8 mouse cellular contexts compared by ENCODE assay signal in the genomic region with DNA sequence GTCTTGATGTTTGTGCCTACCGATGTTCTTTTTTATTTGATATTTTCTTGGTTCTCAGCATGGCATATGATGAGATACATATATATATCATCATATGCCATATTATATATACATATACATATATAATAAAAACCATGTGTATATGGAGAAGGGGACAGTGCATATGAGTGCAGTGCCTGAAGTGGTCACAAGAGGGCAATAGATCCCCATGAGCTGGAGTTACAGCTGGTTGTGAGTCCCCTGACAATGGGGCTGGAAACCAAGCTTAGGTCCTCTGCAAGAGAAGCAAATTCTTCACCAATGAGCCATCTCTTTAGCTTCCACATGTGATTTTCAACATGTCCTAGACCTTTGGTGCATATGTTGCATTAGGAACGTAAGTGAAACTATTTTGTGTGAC. TPM values are rescaled to one million over a fixed set of nuclear protein-coding genes. Genes with fewer than 3 reads are reported as not detected.
DNase-seq lines count a peak whose midpoint lies in the region; ATAC-seq and TF ChIP-seq lines count a peak whose summit lies in the region.

No protein-coding gene starts in this region.

- no peak overlapping the region for H3K27ac ChIP-seq in left cerebral cortex, adult 2 months

- intact Hi-C loops in left cerebral cortex, adult 2 months (cut with DNase I), result loop anchor here (5.0 kb wide), 1 partner anchor 61 kb away; no protein-coding TSS in a partner anchor
- intact Hi-C loops in left cerebral cortex, postnatal 14 days (cut with DNase I), result no loop called here
- intact Hi-C loops in left cerebral cortex, postnatal 36 days (cut with DNase I), result no loop called here

- ATAC-seq in CD4-positive, CD25-positive, alpha-beta regulatory T cell, adult 4 months, result no peak

- no peak overlapping the region for H3K4me3 ChIP-seq in left cerebral cortex, adult 2 months

- DNase-seq in CD4-positive, CD25-positive, alpha-beta regulatory T cell, adult 2 months (ENCODE audit: low read depth, low spot score), result peak; percentile 57
- no peak for DNase-seq in left cerebral cortex, adult 2 months (ENCODE audit: extremely low spot score in 1 of 2, low spot score in 2 of 2)
- no peak for DNase-seq in left cerebral cortex, postnatal 14 days (ENCODE audit: low spot score in 2 of 2)
- DNase-seq in T-cell, adult 2 months (ENCODE audit: low spot score), result peak; percentile 11
- DNase-seq in natural killer cell, adult 2 months (ENCODE audit: low spot score in 2 of 2), result peak; percentile 9 to 44
- no peak for DNase-seq in left cerebral cortex, adult 18-20 months (ENCODE audit: low spot score in 2 of 2)
- DNase-seq in left cerebral cortex, postnatal 36 days (ENCODE audit: low spot score in 2 of 2), result no peak

- TF ChIP-seq CTCF in left cerebral cortex, adult 2 months (IDR thresholded peaks at IDR 0.05), result peak; percentile 49

RNA-seq across cellular contexts. Expression of gene Rtl6, which starts 21.7 kb away (rescaled TPM):
- 1 to 10 TPM; 2.5 to 3.2 TPM for polyA plus RNA-seq in CD4-positive, CD25-positive, alpha-beta regulatory T cell, adult 4 months (2017; shearing (Covaris generic))
- total RNA-seq in left cerebral cortex, adult 2 months (2021), result 10 to 100 TPM; 52.7 to 53.7 TPM
- 10 to 100 TPM; 57.5 to 65.8 TPM for total RNA-seq in left cerebral cortex, postnatal 14 days (2021)
- 10 to 100 TPM; 49.2 to 50.3 TPM for total RNA-seq in left cerebral cortex, adult 18-20 months (2021)
- total RNA-seq in left cerebral cortex, postnatal 36 days (2021), result 10 to 100 TPM; 54.4 to 60.6 TPM

Comparison
In these comparisons a context has a peak if more than half of its experiments do, and no peak if none do; other contexts are left out.
1. DNase-seq: peak in CD4-positive, CD25-positive, alpha-beta regulatory T cell, adult 2 months (single experiment), T-cell, adult 2 months (single experiment) and natural killer cell, adult 2 months (2 of 2); none in left cerebral cortex, adult 2 months (0 of 2), left cerebral cortex, postnatal 14 days (0 of 2), left cerebral cortex, adult 18-20 months (0 of 2) and left cerebral cortex, postnatal 36 days (0 of 2).